Mouse (Mus musculus): Measurements from ENCODE around the gene Camk2d. TPM values are rescaled to one million over a fixed set of nuclear protein-coding genes. Genes with fewer than 3 reads are reported as not detected.

The Camk2d gene
- polyA plus RNA-seq, 1 experiment from 2014 or later, result 20.6 TPM

GRCm38 (mm10) chr3:126631583-126631982 is 35.5 kb downstream of the Camk2d start:
- Histone ChIP-seq H3K9ac (no peak overlapping the region), H3K9me3 (no peaks in the 10 kb centered on the region), H3K36me3 (no peaks in the 10 kb centered on the region), H3K27me3 (no peaks in the 10 kb centered on the region), H3K4me1 (no peaks in the 10 kb centered on the region), H3K4me3 (no peak overlapping the region), H3K27ac (no peak overlapping the region), H3K4me2 (no peak overlapping the region)
- ATAC-seq (ENCODE audit: insufficient number of reproducible peaks, insufficient read depth, low FRiP score, low TSS enrichment, low read depth), result no peak
- 77% methylated on average over 8 of the region's 8 CpGs for WGBS

GRCm38 (mm10) chr3:126632580-126632979 is 36.5 kb downstream of the Camk2d start:
- ATAC-seq (ENCODE audit: insufficient number of reproducible peaks, insufficient read depth, low FRiP score, low TSS enrichment, low read depth), result no peak

GRCm38 (mm10) chr3:126634171-126634570 is 38.1 kb downstream of the Camk2d start:
- H3K4me2 ChIP-seq, result no peak overlapping the region
- H3K36me3 ChIP-seq, result no peaks in the 10 kb centered on the region
- H3K9me3 ChIP-seq, result no peaks in the 10 kb centered on the region
- H3K4me1 ChIP-seq, result no peaks in the 10 kb centered on the region
- H3K27ac ChIP-seq, result no peak overlapping the region
- no peak overlapping the region for H3K4me3 ChIP-seq
- ATAC-seq (ENCODE audit: insufficient number of reproducible peaks, insufficient read depth, low FRiP score, low TSS enrichment, low read depth), result no peak
- 86% methylated on average over 6 of the region's 6 CpGs for WGBS
- H3K9ac ChIP-seq, result no peak overlapping the region
- no peaks in the 10 kb centered on the region for H3K27me3 ChIP-seq

More at GRCm38 (mm10) chr3:126632580-126632979, 36.5 kb downstream of the Camk2d start:
- no peaks in the 10 kb centered on the region for H3K4me1 ChIP-seq
- no peaks in the 10 kb centered on the region for H3K27me3 ChIP-seq
- H3K36me3 ChIP-seq, result no peaks in the 10 kb centered on the region
- no peak overlapping the region for H3K4me2 ChIP-seq
- H3K9me3 ChIP-seq, result no peaks in the 10 kb centered on the region
- H3K9ac ChIP-seq, result no peak overlapping the region
- no peak overlapping the region for H3K27ac ChIP-seq
- H3K4me3 ChIP-seq, result no peak overlapping the region
- 73% methylated on average over 7 of the region's 7 CpGs for WGBS

GRCm38 (mm10) chr3:126638259-126638658 is 42.2 kb downstream of the Camk2d start:
- no peak for ATAC-seq (ENCODE audit: insufficient number of reproducible peaks, insufficient read depth, low FRiP score, low TSS enrichment, low read depth)
- H3K4me2 ChIP-seq, result no peak overlapping the region
- H3K9me3 ChIP-seq, result no peaks in the 10 kb centered on the region
- H3K27me3 ChIP-seq, result no peaks in the 10 kb centered on the region
- H3K36me3 ChIP-seq, result no peaks in the 10 kb centered on the region
- H3K9ac ChIP-seq, result no peak overlapping the region
- no peak overlapping the region for H3K27ac ChIP-seq
- H3K4me1 ChIP-seq, result no peaks in the 10 kb centered on the region
- WGBS, result 88% methylated on average over 1 of the region's 1 CpGs
- H3K4me3 ChIP-seq, result no peak overlapping the region

- Histone ChIP-seq H3K4me2 (no peak overlapping the region), H3K4me1 (no peaks in the 10 kb centered on the region), H3K9me3 (no peaks in the 10 kb centered on the region), H3K4me3 (no peak overlapping the region), H3K36me3 (no peaks in the 10 kb centered on the region), H3K27ac (no peak overlapping the region), H3K27me3 (no peaks in the 10 kb centered on the region), H3K9ac (no peak overlapping the region)
- WGBS, result 72% methylated on average over 5 of the region's 5 CpGs
- no peak for ATAC-seq (ENCODE audit: insufficient number of reproducible peaks, insufficient read depth, low FRiP score, low TSS enrichment, low read depth)
Observed at GRCm38 (mm10) chr3:126639098-126639513, 43.0 kb downstream of the Camk2d start.

- Histone ChIP-seq H3K27me3 (no peaks in the 10 kb centered on the region), H3K9me3 (no peaks in the 10 kb centered on the region), H3K27ac (no peak overlapping the region), H3K4me1 (no peaks in the 10 kb centered on the region), H3K4me3 (no peak overlapping the region), H3K4me2 (no peak overlapping the region), H3K36me3 (no peaks in the 10 kb centered on the region), H3K9ac (no peak overlapping the region)
- WGBS, result 59% methylated on average over 10 of the region's 10 CpGs
- peak; percentile 67; the same call in 1 of the 2 replicates for ATAC-seq (ENCODE audit: insufficient number of reproducible peaks, insufficient read depth, low FRiP score, low TSS enrichment, low read depth)
Observed at GRCm38 (mm10) chr3:126640443-126641251, 44.5 kb downstream of the Camk2d start.

GRCm38 (mm10) chr3:126641451-126641850 is 45.3 kb downstream of the Camk2d start:
- 89% methylated on average over 4 of the region's 4 CpGs for WGBS
- Histone ChIP-seq H3K36me3 (no peaks in the 10 kb centered on the region), H3K9me3 (no peaks in the 10 kb centered on the region), H3K9ac (no peak overlapping the region), H3K27me3 (no peaks in the 10 kb centered on the region), H3K4me1 (no peaks in the 10 kb centered on the region), H3K27ac (no peak overlapping the region), H3K4me3 (no peak overlapping the region), H3K4me2 (no peak overlapping the region)
- ATAC-seq (ENCODE audit: insufficient number of reproducible peaks, insufficient read depth, low FRiP score, low TSS enrichment, low read depth), result no peak

- Histone ChIP-seq H3K4me3 (no peak overlapping the region), H3K4me1 (no peaks in the 10 kb centered on the region), H3K9ac (no peak overlapping the region), H3K36me3 (no peaks in the 10 kb centered on the region), H3K4me2 (no peak overlapping the region), H3K27me3 (no peaks in the 10 kb centered on the region), H3K9me3 (no peaks in the 10 kb centered on the region), H3K27ac (no peak overlapping the region)
- no peak for ATAC-seq (ENCODE audit: insufficient number of reproducible peaks, insufficient read depth, low FRiP score, low TSS enrichment, low read depth)
- 11% methylated on average over 10 of the region's 10 CpGs for WGBS
Observed at GRCm38 (mm10) chr3:126643071-126644010, 47.2 kb downstream of the Camk2d start.

- no peak overlapping the region for H3K9ac ChIP-seq
- no peak overlapping the region for H3K4me3 ChIP-seq
- H3K27ac ChIP-seq, result no peak overlapping the region
- WGBS, result 94% methylated on average over 4 of the region's 4 CpGs
- no peak overlapping the region for H3K4me2 ChIP-seq
- H3K4me1 ChIP-seq, result no peaks in the 10 kb centered on the region
- no peaks in the 10 kb centered on the region for H3K36me3 ChIP-seq
- ATAC-seq (ENCODE audit: insufficient number of reproducible peaks, insufficient read depth, low FRiP score, low TSS enrichment, low read depth), result no peak
- H3K27me3 ChIP-seq, result no peaks in the 10 kb centered on the region
- H3K9me3 ChIP-seq, result no peaks in the 10 kb centered on the region
Observed at GRCm38 (mm10) chr3:126650332-126650731, 54.2 kb downstream of the Camk2d start.

GRCm38 (mm10) chr3:126650747-126651146 is 54.6 kb downstream of the Camk2d start:
- WGBS, result 81% methylated on average over 6 of the region's 6 CpGs
- Histone ChIP-seq H3K4me3 (no peak overlapping the region), H3K9ac (no peak overlapping the region), H3K4me2 (no peak overlapping the region), H3K36me3 (no peaks in the 10 kb centered on the region), H3K9me3 (no peaks in the 10 kb centered on the region), H3K27me3 (no peaks in the 10 kb centered on the region), H3K27ac (no peak overlapping the region), H3K4me1 (no peaks in the 10 kb centered on the region)
- no peak for ATAC-seq (ENCODE audit: insufficient number of reproducible peaks, insufficient read depth, low FRiP score, low TSS enrichment, low read depth)

GRCm38 (mm10) chr3:126652361-126652760 is 56.3 kb downstream of the Camk2d start:
- Histone ChIP-seq H3K4me3 (no peak overlapping the region), H3K9ac (no peak overlapping the region), H3K4me1 (no peaks in the 10 kb centered on the region), H3K4me2 (no peak overlapping the region), H3K27ac (no peak overlapping the region), H3K36me3 (no peaks in the 10 kb centered on the region), H3K9me3 (no peaks in the 10 kb centered on the region), H3K27me3 (no peaks in the 10 kb centered on the region)
- ATAC-seq (ENCODE audit: insufficient number of reproducible peaks, insufficient read depth, low FRiP score, low TSS enrichment, low read depth), result no peak
- 80% methylated on average over 2 of the region's 2 CpGs for WGBS

All from embryonic facial prominence, embryonic 13.5 days (tissue).